Mouse (Mus musculus) adrenal gland, postnatal 4 days (tissue): ENCODE data around the gene Slc35b2. TPM values are rescaled to one million over a fixed set of nuclear protein-coding genes. Genes with fewer than 3 reads are reported as not detected.

Experiments
- DNase-seq, 2 experiments: peaks; one replicate each; pipeline ENCODE4 v3.0.0; 2021 to 2022; ENCODE audit warnings: low spot score in 2 of 2, mixed read lengths in 2 of 2
- total RNA-seq, 2 experiments: library from RNA; stranded (reverse); gene quantifications; 2 replicates each; pipeline ENCODE4 v1.2.3; 2021

Slc35b2 gene
- total RNA-seq, 2 experiments from 2014 or later = 69.2 to 71.8 TPM

GRCm38 (mm10) chr17:45544873-45545277 lies 18.8 kb upstream of the Slc35b2 start:
- DNase-seq = no peak

DNA sequence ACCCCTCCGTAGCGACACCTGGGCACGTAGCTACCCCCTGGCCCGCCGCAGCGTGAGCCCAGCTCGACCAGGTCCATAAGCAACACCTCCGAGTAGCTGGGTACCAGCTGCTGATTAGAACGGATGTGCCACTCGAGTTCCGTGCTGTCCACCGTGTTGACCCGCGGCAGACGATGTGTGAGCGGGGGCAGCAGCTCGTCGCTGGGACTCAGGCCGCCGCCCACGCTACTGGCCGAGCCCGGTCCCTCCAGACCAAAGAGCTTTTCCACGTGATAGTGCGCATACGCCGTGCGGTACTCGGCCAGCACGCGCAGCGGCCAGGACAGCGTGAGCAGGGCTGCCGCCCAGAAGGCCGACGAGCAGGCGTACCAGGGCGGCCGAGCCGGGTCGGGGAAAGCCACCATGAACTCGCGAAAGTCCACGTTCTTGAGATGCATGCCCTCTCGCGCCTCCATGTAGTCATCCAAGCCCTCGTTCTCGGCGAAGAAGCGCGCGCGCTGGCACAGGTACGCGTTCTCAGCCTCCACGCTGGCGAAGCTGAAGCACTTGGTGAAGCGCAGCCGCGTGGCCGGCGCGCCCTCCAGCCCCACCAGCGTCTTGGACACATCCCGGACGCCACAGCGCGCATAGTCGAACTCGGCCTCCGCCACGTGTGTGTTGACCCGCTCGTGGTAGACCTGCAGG lies 18.3 kb upstream of the Slc35b2 start:
- no peak for DNase-seq

GRCm38 (mm10) chr17:45546941-45547340 lies 16.7 kb upstream of the Slc35b2 start:
- DNase-seq = no peak

DNA sequence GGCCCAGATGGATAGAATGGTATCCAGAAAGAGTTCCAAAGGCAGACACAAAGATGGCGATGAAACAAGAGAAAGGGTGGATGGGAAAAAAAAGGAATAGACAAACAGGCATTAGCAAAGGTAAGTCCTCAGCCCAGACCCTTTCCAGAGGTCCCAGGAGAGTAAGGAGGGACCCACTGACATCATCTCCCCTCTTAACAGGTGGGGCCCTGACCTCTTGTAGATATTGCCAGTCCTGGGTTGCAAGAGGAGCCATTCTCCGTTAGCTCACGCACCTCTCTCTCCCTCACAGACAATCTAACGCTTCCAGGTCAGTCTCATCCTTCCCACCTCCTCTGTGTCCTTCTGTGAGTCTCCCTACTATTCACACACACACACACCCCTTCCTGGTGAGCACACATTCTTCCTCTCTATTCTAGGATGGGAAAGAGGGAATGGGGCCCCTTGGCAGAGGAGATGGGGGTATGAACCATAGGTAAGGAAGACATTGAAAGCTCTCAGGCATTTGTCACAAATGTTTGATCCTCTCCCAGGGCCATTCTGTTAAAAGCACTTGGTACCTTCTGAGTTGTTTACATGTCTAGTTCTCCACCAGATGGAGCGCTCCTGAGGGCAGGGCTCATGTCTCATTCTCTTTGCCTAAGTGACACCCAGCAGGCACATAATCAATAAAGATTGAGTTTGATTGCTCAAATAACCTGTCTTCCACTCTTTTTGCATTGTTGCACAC lies 16.0 kb upstream of the Slc35b2 start:
- DNase-seq = no peak

DNA sequence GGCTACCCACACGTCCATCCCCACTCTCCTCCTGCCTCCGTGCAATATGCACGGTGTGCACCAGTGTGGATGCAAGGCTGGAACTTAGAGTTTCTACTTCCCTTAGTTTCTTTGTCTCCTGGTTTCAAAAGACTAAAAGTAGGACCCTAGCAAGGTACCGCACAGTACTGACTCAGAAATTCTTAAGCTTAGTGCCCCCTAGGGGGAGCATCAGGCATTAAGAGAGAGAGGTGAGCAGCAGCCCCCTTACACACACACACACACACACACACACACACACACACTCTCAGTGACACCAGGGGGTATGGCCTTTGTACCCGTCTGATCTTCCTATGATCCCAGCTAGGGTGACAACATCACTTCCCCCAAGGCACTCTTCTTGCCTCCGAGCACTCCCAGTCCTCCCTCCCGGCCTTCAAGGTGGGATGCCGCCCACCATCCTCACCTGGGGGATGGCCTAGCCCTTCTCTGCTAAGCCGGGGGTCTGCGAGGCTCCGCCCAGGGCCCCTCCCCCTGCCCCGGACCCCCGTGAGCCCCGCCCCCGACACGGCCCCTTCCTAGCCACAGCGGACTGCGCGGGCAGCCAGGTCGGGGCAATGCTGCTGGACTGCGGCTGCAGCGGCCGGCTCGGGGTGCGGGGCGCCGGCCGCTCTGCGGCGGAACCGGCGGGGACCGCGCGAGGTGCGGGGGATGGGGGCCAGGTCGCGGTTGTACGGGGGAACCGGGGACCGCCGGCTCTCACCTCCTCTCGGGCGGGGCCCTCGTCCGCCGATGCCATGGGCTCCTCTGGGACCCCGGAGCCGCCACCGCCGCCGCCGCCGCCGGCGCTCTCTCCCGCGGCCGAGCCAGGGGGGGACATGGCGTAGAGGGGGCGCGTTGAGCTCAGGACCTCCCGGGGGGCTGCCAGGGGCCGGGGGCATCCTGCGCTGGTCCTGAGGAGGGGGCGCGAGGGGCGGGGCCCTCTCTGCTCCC lies 14.8 kb upstream of the Slc35b2 start:
- no peak for DNase-seq

- DNase-seq = no peak
Observed at GRCm38 (mm10) chr17:45549617-45550181, 14.0 kb upstream of the Slc35b2 start, which contains the start of gene Tmem151b. TSS of gene Tmem151b (minus strand) at chr17:45549677.

DNA sequence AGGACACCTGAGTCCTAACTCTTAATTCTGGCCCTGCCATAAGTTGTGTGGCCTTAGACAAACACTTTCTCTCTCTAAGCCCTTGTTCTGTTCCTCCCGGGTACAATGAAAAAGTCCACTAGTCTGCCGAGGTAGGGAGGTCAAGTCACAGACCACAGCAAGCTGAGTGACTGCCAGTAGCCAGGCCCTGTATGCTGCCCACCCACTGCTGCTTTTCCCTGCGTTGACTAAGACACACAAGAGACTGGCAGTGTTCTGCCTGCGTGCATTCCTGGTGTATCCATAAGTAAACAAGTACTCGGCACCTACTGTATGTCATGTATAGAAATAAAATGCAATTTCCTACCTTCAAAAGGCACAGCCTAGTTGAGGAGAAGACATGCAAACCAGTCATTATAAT lies 13.4 kb upstream of the Slc35b2 start:
- DNase-seq = no peak

DNA sequence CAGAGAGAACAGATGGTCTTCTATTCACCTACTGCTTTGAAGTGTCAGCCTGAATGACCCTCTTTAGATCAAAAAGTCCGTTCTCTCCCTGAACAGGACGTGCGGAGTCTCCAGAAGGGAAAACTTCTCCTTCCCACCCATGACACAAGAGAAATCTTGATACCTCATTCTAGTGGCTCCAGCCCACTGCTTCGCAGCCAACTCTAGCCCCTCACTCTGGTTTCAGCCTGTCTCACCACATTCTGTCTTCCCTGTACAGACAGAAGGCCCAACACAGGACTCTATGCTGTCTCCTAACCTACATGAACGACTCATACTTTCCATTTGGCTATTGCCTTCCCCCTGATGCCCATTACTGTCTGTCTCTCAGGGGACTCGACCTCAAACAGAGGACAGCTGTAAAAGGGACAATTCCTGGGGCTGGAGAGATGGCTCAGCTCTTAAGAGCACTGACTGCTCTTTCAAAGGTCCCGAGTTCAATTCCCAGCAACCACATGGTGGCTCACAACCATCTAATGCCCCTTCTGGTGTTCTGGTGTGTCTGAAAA lies 12.4 kb upstream of the Slc35b2 start:
- no peak for DNase-seq

DNA sequence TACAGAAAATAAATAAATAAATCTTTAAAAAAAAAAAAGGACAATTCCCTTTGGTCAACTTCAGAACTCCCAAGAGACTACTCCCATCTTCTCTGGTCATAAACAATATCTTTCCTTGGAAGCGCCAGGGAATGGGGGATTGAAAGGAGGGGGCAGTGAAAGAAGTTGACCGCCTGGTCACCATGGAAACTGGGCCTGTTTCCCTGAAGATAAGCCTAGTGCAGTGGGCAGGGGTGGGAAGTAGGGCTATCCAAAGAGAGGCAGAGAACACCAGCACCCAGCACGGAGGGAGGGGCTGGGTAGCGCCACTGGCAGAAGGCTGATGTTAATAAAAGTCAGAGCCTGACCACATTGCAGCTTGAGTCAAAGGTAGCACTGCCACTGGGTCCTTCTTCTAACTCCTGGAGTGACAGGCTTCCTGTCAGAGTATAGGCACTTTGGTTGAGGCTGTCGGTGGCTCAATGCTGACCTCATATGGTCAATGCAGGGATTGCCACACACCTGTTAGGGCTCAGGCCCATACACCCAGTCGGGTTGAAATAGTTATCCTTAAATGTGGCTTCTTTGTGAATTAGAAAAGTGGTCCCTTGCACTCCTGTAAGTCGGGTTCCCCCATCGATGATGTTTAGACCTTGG lies 11.7 kb upstream of the Slc35b2 start:
- DNase-seq = peak in 1 of 2 experiments; percentile 56

GRCm38 (mm10) chr17:45553065-45553464 lies 10.6 kb upstream of the Slc35b2 start:
- DNase-seq = no peak

DNA sequence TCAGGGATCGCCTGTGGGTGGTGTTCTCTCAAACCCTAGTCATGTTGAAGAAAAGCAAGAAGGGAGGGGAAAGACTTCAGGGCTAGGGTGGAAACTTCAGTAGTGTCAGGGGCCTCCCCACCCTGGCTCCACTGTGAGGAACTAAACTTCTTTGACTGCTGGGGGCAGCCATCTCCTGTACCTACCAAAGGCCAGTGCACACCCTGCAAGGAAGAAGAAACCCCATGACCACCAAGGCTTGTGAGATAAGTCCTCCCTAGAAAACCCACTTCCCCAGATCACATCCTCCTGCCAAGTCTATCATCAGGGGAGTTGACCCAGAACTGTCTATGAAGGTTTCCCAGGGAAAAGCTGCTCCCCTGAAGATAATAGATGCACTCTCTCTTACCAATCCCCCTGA lies 9.3 kb upstream of the Slc35b2 start:
- DNase-seq = no peak

GRCm38 (mm10) chr17:45555452-45556106 lies 8.1 kb upstream of the Slc35b2 start, which contains the start of gene Nfkbie:
TSS of gene Nfkbie (plus strand) at chr17:45555703.
- DNase-seq = peak; percentile 86 to 92

DNA sequence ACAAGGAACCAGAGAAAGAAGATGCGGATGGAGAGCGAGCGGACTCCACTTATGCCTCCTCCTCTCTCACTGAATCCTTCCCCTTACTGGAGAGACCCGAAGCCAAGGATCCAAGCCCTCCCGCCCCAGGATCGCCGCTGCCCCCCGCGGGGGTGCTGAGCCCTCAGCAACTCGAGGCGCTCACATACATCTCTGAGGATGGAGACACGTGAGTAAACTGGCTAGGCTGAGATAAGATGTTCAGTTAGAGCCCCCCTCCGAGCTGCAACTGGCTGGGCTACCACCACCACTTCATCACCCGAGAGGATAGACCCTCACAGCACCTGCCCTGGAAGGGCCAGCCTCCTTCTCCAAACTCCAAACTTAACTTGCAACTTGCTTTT lies 7.6 kb upstream of the Slc35b2 start:
- DNase-seq = no peak

DNA sequence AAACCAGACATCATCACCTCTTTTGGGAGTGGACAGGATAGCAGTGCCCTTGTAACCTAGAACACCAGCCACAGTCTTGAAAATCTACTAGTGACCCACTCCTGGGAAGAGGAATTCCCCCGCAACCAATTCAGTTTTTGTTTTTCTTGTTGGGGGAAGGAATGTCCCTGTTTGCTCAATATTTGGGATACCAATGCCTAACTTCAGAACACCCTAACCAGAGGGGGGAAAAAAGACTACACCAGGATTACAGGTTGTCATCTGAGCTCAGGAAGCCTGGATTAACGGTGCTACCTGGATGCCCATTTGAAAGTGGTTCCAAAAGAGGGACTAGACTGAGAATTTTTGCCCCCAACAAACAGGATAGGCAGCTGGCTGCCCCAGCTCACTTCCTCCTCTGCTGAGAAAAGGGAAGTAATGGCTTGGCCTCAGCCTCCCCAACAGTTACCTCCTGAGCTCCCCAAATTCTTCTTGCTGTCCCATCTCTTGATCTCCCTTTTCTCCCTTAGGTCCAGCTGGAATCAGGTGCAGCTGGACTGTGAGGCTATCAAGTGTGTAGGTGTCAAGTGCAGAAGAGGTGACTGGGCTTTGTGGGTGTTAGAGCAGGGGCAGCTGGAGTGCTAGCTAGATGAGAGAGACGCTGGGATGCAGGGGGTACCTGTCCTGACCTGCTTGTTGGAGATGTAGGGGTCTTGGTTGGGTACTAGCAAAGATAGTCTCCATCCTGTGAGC lies 7.0 kb upstream of the Slc35b2 start:
- DNase-seq = no peak

GRCm38 (mm10) chr17:45557246-45557824 lies 6.3 kb upstream of the Slc35b2 start:
- no peak for DNase-seq

GRCm38 (mm10) chr17:45557998-45558862 lies 5.4 kb upstream of the Slc35b2 start:
- no peak for DNase-seq

DNA sequence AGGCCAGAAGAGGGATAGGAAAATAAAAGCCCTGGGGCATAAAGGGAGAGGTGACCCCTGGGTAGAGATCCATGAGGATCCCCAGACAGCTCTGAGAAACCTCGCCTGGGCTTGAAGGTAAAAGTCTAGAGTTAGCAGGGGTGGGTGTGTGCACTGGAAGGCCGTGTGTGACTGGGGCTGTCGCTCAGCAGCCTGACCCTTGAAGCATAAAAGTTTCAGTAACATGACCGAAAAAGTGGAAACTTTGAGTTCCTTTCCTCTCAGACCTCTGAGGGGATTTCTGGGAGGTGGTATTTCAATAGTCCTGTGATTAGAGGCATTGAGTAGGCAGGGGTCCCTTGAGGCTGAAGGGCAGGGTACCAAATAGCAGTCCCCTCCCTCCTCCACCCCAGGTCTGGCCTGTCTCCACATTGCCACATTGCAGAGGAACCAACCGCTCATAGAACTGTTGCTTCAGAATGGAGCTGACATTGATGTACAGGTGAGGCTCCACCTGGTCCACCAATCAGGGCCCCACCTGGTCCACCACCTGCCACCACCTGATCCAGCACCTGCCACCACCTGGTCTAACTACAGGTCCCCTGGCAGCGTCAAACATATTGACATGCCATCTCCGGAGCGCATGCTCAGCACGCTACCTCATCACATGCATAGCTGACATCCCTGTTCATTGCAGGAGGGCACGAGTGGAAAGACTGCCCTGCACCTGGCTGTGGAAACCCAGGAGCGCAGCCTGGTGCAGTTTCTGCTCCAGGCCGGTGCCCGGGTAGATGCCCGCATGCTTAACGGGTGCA lies 3.7 kb upstream of the Slc35b2 start:
- no peak for DNase-seq
